Mouse (Mus musculus) heart, adult 8-10 months (tissue): ENCODE measurements around the gene Clcnka. TPM values are rescaled to one million over a fixed set of nuclear protein-coding genes. Genes with fewer than 3 reads are reported as not detected.

Experiments used
- DNase-seq: peaks from one replicate; pipeline ENCODE4 v3.0.0; 2022; ENCODE audit warnings: low spot score
- total RNA-seq, 4 experiments: library from RNA; stranded (reverse); gene quantifications; 2 replicates each; pipeline ENCODE4 v1.2.4; 2022

Clcnka gene
- total RNA-seq, 4 experiments from 2014 or later = not detected

DNA sequence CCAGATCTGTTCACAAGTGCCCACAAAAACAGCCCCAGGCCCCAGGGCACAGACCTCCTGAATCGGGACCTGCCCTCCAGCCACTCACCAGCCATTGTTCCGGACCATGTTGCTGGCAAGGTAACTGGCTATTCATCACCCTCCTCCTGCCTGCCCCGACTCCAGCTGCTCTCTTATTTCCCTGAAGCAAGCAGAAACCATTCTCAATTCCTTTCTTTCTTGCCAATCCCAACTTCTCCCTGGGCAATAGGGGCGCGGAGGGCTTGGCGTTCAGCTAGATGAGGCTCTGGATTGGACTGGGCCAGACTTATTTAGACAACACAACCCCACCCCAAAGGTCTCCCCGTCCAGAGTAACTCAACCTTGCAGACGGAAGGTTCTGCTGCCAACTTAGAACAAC is 18.9 kb downstream of the Clcnka start:
- DNase-seq = no peak

DNA sequence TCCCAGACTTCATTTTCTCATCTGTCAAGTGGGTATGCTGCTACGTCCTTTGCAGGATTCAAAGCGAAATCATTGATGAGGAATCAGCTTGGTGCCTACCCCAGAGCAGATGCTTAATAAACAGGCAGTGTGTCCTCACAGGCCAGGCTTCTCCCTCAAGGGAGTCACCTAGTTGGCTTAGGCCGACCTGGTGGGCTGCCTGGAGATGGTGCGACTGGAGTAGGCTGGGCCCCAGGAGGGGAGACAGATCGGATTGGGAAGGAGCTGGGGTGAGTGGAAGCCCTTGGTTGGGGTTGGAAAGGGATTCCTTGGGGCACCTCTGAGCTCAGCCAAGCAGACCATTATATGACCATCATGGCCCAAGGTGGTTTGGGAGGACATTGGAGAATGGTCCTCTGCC is 26.1 kb downstream of the Clcnka start:
- no peak for DNase-seq

DNA sequence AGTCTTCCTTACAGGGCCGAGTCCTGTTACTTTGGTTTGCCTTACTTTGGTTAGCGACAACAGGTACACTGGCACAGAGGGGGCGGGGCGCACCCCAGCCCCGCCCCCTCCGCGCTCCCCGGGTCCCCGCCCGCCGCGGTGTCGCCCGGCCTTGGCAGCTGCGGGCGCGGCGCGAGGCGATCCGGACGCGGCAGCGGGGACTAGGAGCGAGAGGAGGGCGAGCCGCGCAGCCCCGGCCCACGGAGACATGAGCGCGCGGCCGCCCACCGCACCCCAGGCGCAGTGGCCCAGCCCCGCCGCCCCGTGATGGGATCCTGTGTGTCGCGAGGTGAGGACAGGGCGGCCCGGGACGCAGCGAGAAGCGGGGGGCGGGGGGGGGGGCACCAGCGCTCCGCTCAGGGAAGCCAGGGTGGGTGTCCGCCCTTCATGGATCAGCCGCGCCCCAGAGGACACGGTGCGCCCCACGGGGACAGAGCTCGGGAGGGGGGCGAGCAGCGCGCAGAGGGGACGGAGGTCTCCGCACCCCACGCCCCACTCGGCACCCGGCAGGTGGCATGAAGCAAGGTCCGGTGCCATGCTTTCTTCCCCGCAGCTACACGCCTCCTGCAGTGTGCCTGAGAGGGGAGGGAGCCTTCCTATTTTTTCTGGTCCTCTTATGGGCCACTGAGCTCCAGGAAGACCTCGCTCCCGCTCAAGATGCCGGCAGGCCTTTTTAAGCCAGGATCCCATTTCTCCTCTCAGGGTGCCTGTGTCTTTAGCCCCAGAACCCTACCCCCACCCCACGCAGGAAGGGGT is 30.3 kb downstream of the Clcnka start, which contains the start of gene Fam131c:
Gene Fam131c, plus strand, starts transcription at position 224 of the 795 bp plus-strand sequence.
- DNase-seq = no peak

DNA sequence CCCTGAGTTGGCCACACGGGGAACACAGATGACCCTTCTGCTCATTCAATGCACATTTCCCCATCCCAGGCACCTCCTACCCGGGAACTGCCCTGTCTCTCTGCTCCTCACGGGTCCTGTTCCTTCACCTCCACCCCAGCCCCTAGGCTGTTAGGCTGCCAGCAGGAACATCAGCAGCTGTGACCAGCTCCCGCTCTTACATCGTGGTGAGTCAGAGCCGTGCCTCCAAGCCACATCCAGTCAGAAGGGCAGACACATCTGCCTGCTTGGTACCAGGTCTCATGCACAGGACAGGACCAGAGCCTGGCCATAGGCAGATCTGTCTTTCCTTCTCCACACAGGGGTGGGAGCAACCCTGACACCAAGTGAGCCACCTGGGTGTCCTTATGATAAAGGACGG is 32.6 kb downstream of the Clcnka start:
- no peak for DNase-seq

DNA sequence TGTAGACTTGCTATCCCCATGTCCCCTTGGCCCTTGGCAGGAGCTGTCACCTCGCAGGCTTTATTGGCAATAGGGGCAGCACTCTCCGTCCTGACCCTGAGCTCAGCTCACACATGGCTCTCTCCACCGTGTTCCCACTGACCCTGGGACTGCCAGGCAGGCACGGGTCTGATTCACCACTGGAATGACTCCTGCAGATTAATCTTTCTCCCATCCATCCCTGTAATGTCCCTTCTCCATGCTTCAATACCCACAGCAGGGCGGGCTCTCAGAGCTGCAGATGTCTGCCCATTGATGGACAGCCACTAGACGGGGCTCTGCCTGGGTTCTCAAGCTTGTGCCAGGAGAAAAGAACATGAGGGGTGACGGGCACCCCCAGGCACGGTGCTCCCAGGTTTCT is 33.4 kb downstream of the Clcnka start:
- no peak for DNase-seq

DNA sequence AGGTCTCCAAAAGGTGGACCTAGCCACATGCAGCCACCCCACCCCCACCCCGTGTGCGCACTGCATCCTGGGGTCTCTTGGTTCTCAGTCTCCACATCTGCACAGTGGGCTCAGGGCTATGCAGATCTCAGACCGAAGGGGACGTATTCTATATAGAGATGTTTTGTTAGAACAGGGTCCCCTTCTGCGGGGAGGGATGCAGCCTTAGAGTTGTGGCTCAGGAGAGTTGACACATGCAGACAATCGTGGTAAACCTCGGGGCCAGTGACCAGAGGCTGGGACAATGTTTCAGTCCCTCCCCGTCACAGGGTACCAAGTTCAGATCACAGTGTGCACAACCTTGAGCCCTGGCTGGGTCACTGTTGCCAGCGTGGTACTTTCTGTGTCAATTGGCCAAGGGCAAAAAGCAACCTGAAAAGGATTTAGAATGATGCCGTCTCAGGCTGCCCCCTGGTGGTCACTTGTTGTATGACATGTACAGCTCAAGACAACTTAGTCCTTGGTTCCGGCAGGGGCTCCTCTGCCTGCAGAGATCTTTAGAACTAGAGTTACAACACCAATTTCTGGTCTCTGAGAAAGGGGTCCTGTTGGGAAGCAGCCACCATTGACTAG is 35.5 kb downstream of the Clcnka start:
- DNase-seq = peak; percentile 82

DNA sequence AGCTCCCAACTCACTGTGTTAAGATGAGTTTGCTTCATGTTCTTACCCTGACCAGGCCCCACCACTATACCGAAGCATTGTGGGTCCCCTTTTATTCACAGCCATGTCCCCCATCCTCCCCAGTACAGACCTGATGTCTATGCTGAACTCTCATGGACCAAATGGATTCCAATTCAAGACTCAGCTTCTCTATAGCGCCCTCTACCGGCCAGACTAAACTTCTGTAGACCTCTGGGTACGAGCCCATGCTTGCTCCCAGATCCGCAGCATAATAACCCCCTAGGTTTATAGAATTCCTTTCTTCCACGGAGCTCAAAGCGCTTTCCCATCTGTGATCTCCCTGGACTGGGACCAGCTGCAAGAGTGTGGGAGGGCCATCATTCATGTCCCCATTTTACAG is 37.7 kb downstream of the Clcnka start:
- DNase-seq = no peak

DNA sequence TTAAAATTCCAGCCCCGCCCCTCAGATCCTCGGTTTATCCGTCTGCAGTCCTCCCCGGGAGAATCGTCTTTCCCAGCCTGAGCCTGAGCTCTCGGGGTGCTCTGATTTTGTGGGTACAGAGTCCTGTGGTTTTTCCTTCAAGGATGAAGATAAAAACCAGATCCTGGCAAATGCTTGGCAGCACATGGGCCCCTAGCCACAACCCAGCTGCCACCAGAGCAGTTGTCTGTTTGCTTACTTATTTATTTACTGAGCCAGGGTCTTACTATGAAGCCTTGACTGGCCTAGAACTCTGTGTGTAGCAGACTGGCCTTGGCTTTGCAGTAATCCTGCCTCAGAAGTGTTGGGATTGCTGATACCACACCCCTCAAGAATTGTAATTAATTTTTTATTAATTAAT is 39.3 kb downstream of the Clcnka start:
- DNase-seq = no peak

DNA sequence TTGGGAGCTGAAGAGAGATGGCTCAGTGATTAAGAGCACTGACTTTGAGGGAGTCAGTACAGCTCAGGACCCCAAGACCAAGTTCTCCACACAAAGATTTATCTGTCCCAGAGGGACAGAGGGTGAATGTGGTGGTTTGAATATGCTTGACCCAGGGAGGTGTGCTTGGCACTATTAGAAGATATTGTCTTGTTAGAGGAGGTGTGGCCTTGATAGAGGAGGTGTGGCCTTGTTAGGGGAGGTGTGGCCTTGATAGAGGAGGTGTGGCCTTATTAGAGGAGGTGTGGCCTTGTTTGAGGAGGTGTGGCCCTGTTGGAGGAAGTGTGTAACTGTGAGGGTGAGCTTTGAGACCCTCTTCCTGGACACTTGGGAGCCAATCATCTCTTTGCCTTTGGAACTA is 40.7 kb downstream of the Clcnka start:
- no peak for DNase-seq

DNA sequence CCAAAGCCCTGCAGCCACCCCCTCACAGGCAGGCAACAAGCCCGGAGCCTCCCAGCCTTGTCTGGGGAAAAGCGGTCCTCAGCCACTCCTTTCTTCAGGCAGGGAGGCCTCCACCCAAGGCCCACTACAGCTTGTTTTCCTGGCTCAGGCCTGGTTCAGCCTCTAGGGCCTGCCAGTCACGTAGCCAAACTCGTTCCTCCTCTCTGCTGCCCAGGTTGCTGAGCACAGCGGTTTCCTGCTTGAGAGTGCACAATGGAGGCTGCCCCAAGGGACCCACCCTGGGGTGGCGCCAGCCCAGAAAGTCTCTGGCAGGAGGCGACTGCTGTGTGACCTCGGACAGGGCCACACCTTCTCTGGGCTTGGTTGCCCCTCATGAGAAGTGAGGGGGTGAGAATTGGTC is 44.7 kb downstream of the Clcnka start:
- DNase-seq = peak; percentile 56

DNA sequence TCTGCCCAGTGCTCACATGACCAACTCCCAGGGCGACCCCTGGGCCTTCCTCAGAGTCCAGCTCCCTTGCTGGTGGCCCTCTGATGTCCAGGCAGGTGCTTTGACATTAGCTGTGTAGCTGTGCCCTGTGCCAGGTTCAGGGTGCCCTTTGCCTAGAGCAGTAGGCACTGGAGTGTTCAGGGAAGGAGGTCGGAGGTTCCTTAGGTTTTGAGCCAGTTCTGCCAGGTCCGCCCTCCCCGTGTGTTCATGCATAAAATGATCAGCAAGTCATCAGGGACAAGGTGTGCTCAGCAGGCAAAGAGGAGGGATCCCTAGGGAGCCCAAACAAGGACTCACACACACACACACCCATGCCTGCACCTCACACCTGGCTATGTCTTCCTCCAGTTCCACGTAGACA is 45.5 kb downstream of the Clcnka start:
- no peak for DNase-seq

DNA sequence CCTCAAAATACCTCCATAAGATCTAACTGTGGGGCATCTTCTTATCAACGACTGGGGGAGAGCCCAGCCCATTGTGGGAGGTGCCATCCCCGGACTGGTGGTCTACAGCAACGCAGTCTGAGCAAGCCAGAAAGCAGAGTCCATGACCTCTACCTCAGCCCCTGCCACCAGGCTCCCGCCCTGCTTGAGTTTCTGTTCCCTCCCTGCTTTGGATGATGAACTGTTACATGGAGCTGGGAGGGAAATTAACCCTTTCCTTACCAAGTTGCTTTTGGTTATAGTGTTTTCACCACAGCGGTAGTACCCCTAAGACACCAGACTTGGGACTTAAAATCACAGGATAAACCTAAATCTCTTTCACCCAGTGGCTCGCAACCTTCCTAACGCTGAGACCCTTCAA is 46.6 kb downstream of the Clcnka start:
- no peak for DNase-seq

DNA sequence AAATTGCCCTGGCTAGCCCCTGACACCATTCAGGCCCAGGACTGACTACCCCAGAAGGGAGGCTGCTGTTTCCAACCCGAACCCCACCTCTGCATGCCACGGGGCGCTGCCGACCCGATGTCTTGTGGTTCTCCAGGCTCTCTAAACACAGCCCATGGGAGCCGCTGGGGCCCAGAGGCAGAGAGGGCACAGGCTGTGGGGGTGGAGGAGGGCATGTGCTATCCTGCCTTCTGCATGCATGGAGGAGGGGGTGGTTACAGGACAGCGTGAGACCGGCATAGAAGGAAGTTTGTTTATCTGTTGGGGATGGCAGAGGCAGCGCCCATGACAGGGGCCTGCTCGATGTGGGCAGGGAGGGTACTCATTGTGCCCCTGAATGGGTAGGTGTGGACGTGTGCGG is 48.5 kb downstream of the Clcnka start:
- DNase-seq = no peak

DNA sequence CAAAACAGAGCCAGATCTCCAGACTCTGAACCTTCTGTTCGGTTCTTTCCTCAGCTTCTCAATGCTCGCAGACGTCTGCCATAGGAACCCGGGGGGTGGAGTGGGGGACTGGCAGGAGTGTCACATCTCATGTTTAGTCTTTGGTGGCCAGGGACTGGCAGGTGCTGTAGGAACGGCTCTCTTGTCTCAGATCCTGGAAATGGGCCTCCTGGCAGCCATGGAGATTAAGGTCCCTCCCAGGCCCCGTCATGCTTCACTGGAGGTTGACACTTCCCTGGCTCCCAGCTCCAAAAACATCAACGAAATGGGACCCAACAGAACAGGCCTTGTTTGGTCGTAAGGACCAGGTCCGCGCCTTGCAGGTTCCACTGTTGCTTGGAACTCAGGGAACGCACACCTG is 49.9 kb downstream of the Clcnka start:
- DNase-seq = no peak

DNA sequence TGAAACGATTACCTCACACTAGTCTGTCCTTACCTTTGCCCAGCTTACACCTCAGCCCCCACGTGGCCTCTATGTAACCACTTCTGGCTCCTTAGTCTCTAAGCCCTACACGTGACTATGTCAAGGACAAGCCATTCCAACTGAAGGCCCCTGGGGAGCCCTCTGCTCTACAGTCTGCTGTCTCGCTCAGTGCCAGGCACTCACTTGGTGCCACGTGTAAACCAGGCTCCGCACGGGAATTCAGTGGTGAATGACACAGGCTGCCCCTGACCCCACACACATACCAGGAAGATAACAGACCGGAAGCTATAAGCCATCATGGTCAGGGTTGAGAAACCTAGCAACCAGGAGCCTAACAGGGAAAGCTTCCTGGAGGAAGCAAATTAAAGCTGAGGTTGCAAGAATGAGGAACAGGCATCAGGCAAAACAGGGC is 51.1 kb downstream of the Clcnka start:
- DNase-seq = no peak

DNA sequence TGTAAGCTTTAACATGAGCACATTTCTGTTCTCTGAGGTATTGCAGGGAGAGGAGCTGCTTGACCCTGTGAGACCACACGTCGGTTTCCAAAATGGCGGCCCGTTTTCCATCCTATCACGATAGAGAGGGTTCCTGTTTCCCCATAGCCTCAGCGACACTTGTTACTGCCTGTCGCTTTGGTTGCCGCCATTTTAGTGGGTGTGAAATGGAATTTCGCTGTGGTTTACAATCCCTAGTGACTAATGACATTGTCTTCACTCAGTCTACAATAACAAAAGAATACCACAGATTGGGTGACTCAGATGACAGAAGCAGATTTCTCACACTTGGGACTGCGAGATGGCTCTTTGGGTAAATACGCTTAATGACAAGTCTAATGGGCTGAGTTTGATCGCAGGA is 53.3 kb downstream of the Clcnka start:
- DNase-seq = no peak

DNA sequence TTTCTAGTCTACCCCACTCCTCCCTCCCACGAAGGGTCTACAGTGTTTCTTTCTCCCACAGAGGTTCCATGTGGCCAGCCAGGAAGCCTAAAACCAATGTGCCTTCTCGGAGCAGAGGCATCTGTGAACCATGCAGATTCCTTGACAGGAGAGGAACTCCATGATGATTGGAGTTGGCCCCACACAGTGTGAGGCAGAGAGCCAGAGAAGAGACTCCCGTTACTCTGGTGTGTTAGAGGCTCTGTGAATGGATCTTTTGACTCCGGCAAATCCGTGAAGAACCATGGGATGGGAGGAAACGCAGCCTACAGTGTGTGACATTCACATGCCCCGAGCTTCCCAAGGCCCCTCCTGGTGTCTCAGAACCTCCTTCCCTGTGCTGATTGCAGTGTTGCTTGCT is 55.0 kb downstream of the Clcnka start:
- no peak for DNase-seq

DNA sequence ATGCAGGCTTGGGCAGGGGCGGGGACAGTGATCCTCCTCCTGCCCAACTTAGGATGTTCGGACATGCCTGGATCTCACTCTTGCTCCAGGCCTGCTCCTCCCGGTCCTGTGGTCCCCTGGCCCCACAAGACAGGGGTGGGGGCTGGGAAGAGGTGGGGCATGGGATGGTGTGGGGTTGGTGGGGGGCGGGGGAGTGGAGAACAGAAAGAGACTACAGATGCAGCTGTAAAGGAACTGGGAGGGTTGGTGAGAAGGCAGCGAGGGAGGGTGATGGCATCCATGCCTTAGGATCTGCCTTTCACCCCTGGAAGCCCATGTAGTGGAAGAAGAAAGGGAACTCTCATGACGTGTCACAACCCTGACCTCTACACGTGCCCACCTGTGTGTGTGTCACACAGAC is 57.0 kb downstream of the Clcnka start:
- DNase-seq = no peak

DNA sequence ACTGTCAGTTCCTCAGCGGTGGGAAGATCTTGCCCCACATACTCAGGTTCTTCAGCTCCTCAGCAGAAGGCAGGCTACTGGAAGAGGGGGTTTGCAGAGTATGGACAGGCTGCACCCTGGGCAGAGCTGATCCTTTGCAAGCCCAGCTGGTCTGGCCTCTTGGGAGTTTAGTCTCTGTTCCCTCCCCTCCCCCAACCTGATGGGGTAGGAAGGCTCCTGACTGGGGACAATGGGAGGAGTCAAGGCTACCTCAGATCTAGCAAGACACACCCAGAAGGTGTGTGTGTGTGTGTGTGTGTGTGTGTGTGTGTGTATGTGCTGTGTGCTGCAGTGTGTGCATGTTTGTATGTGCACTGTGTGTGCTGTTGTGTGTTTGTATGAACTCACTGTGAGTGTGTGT is 59.7 kb downstream of the Clcnka start:
- DNase-seq = no peak

DNA sequence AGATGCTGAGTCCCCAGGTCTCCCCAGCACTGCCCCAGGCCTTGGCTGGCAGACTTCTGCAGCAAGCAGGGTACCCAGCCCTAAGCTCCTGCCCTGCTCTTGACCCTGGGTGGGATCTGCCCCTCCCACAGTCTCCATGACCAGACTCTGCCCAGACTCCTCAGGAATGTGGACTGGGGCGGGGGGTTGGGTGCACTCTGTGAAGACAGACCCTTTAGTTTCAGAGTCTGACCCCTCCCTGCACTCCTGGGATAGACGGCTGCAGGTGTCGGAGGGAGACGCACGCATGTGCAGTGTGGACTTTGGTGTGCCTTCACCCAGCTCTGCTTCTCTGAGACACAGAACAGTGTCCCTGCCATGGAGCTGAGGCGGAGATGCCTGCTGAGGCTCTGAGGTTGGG is 60.5 kb downstream of the Clcnka start:
- DNase-seq = no peak

DNA sequence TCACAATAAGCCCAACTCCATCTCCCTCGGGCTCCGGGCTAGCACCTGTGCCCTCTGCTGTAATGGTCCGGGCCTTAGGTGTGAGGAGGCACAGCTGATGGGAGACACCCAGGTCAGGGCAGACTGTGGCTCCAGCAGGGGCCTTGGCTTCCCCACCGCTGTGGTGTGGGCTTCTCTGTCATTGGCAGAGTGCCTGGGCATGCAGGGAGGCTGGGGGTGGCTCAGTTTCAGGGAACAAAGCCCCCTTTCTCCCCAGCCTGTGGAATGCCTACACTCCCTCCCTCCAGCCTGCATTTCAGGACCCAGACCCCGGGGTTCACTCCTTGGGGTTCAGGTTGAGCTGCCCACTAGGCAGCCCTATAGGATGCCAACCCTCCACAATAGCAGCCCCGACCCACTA is 62.3 kb downstream of the Clcnka start:
- no peak for DNase-seq

DNA sequence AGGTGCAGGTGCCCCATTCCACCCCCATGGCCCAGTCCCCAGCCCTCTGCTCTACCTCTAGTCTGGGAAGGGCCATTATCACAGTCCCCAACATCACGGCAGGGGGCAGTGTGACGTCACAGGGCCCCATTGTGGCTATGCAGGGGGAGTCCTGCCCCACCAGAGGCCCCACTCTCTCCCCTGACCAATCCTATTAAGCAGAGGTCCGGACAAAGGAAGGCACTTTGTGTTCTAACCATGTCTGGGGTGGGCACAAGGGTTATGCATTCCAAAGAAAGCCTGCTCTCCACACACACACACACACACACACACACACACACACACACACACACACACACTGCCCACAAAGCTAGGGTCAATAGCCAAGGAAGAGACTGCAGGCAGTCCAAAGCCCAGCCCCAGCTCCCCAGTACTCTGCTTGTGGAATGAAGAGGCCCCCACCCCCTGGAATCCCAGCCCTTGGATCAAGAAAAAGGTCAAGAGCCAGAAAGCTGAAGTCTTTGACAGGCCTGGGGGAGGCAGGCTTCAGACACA is 63.2 kb downstream of the Clcnka start:
- DNase-seq = no peak

DNA sequence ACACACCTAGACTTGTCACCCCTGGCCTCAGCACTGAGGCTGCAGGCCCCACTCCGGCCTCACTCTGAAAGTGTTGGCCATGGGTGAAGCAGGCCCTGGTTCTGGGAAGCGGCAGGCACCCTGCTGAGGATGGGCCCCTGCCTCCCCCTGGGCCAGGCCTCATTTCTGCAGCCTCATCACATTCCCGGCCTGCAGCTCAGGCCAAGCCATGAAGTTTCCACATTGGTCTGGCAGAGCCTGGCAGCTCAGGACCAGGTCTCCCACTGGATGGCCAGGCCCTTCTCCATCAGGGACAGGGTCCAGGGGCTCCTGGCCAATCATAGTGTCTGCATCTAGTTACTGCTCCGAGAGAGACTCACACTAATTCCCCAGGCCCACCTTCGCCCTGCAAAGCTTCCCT is 63.8 kb downstream of the Clcnka start:
- DNase-seq = no peak
